Mouse (Mus musculus) kidney, postnatal 0 days (tissue): ENCODE data around the gene Nkapl. TPM values are rescaled to one million over a fixed set of nuclear protein-coding genes. Genes with fewer than 3 reads are reported as not detected.
"Not testable (repeated sequence)": the region's sequence is repeated elsewhere in the genome, so short reads cannot be mapped to it uniquely, and the experiment has no call there.

Experiments used
- ATAC-seq: fragments of 200-750 bp; cut with Nextera tagmentation; replicated peaks from 2 replicates; pipeline ENCODE4 v1.8.0; 2017; ENCODE audit warnings: low read depth, moderate number of reproducible peaks, moderate TSS enrichment, moderate library complexity; ENCODE audit not compliant: low FRiP score
- DNase-seq: peaks from one replicate; pipeline ENCODE4 v3.0.0-alpha.2; 2016; ENCODE audit warnings: low spot score
- H3K27ac ChIP-seq: fragments of 300-500 bp; sonication (generic); 2 replicates; pipeline ENCODE4 v1.5.1; 2014; ENCODE audit warnings: mild to moderate bottlenecking
- H3K27me3 ChIP-seq: fragments of 300-500 bp; sonication (generic); 2 replicates; pipeline ENCODE4 v1.6.1; 2014; ENCODE audit warnings: low read length, mixed read lengths; ENCODE audit not compliant: insufficient read depth
- H3K36me3 ChIP-seq: fragments of 300-500 bp; sonication (generic); 2 replicates; pipeline ENCODE4 v1.6.1; 2014; ENCODE audit warnings: low read length, mixed read lengths; ENCODE audit not compliant: insufficient read depth
- H3K4me1 ChIP-seq: fragments of 300-500 bp; sonication (generic); replicated peaks from 2 replicates; pipeline ENCODE4 v1.6.1; 2014; ENCODE audit warnings: antibody characterized with exemption, low read length, mixed read lengths; ENCODE audit not compliant: insufficient read depth
- H3K4me2 ChIP-seq: fragments of 300-500 bp; sonication (generic); 2 replicates; pipeline ENCODE4 v1.6.1; 2014; ENCODE audit warnings: mild to moderate bottlenecking, low read length, moderate library complexity, mixed read lengths
- H3K4me3 ChIP-seq: fragments of 300-500 bp; sonication (generic); replicated peaks from 2 replicates; pipeline ENCODE4 v1.5.1; 2014; ENCODE audit warnings: low read depth, low read length
- H3K9ac ChIP-seq: fragments of 300-500 bp; sonication (generic); 2 replicates; pipeline ENCODE4 v1.6.1; 2014; ENCODE audit warnings: low read depth, low read length
- H3K9me3 ChIP-seq: fragments of 300-500 bp; sonication (generic); replicated peaks from 2 replicates; pipeline ENCODE4 v1.6.1; 2016; ENCODE audit warnings: low read length, inconsistent platforms, mixed read lengths
- CTCF ChIP-seq: IDR thresholded peaks from 2 replicates; pipeline ENCODE4 v1.5.1; 2016; ENCODE audit warnings: antibody characterized with exemption, low read depth, mild to moderate bottlenecking, moderate library complexity
- WGBS: fragments of 180-500 bp; shearing (Covaris S2); extraction: QIAGEN DNeasy Blood & Tissue Kit; methylation state at CpG from one replicate; pipeline ENCODE4 v1.1.7; 2014; 5-methylcytosine and 5-hydroxymethylcytosine counted together
- polyA plus RNA-seq: library from polyadenylated mRNA; unstranded; fragments of >200 nt; fragmentation: Nextera tagmentation; extraction: Ambion mirVana; gene quantifications from 2 replicates; pipeline ENCODE4 v1.2.1, GENCODE M21; 2015

Nkapl gene
- 3.4 and 3.7 TPM in 2 replicates for polyA plus RNA-seq

GRCm38 (mm10) chr13:21468061-21469019 is at the start of gene Nkapl:
Gene Nkapl, minus strand, starts transcription at chr13:21468509.
- DNase-seq (peak; percentile 89), ATAC-seq (peak; percentile 96)
- peak within 1 kb of the TSS; percentile 55 for H3K4me3 ChIP-seq
- H3K36me3 ChIP-seq, result no peaks in the 10 kb centered on the region
- peak within 1 kb of the TSS; percentile 85 for H3K4me2 ChIP-seq
- H3K27ac ChIP-seq, result no peak within 1 kb of the TSS
- peak within 1 kb of the TSS; percentile 55 for H3K9ac ChIP-seq
- no peaks in the 10 kb centered on the region for H3K27me3 ChIP-seq
- no peaks in the 10 kb centered on the region for H3K4me1 ChIP-seq
- no peaks in the 10 kb centered on the region for H3K9me3 ChIP-seq
- TF ChIP-seq CTCF, result no peak
- under 1% methylated on average over 54 of the region's 54 CpGs for WGBS

GRCm38 (mm10) chr13:21506221-21506649 is 37.9 kb upstream of the Nkapl start:
- Histone ChIP-seq H3K9me3 (no peaks in the 10 kb centered on the region), H3K27ac (peak overlapping the region; percentile 81), H3K27me3 (no peaks in the 10 kb centered on the region), H3K4me3 (peak overlapping the region; percentile 66), H3K4me2 (peak overlapping the region; percentile 55), H3K36me3 (no peaks in the 10 kb centered on the region), H3K4me1 (no peaks in the 10 kb centered on the region), H3K9ac (peak overlapping the region; percentile 65)
- 1% methylated on average over 21 of the region's 21 CpGs for WGBS
- ATAC-seq, result peak; percentile 99
- TF ChIP-seq CTCF, result no peak
- peak; percentile 94 for DNase-seq

GRCm38 (mm10) chr13:21502296-21502695 is 34.0 kb upstream of the Nkapl start:
- DNase-seq, result no peak
- Histone ChIP-seq H3K9me3 (no peaks in the 10 kb centered on the region), H3K4me3 (no peak overlapping the region), H3K27me3 (no peaks in the 10 kb centered on the region), H3K4me1 (no peaks in the 10 kb centered on the region), H3K27ac (no peak overlapping the region), H3K4me2 (no peak overlapping the region), H3K36me3 (no peaks in the 10 kb centered on the region), H3K9ac (no peak overlapping the region)
- WGBS, result 85% methylated on average over 5 of the region's 5 CpGs
- no peak for TF ChIP-seq CTCF
- no peak for ATAC-seq

DNA sequence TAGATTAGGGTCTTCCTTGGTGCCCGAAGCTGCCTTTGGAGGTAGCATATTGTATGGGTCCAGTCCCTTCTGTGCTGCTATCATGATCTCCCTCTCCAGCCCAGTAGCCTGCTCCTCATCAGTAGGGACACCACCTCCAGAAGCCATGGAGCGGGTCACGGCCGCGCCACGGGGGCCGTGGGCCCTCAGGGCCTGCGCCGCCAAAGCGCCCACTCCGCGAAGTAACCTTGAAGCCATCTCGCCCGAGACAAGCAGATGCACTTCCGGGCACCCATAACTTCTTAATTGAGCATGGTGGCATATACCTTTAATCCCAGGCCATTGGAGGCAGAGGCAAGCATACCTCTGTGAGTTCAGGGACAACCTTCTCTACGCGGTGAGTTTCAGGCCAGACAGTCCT is 32.9 kb upstream of the Nkapl start, which contains the start of gene Gm11273:
Gene Gm11273 (minus strand): TSS at position 237 of the 400 bp plus-strand sequence.
- H3K27me3 ChIP-seq, H3K4me2 ChIP-seq, H3K9ac ChIP-seq, H3K4me1 ChIP-seq, H3K27ac ChIP-seq, H3K9me3 ChIP-seq, H3K36me3 ChIP-seq, ATAC-seq, DNase-seq, H3K4me3 ChIP-seq: not testable (repeated sequence)
- WGBS, result 89% methylated on average over 15 of the region's 17 CpGs

DNA sequence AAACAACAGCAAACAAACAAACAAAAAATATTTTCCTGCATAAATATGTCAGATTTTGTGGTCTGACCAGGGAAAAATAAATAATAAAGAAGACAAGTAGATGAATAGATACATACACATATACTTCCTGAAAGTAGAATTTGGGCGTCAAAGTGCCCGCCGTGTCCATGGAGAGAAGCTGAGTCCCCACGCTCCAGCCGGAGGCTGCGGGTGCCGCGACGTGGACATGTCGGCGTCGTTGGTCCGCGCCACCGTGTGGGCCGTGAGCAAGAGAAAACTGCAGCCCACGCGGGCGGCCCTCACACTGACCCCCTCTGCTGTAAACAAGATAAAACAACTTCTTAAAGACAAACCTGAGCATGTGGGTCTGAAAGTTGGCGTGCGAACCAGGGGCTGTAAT is 26.8 kb upstream of the Nkapl start, which contains the start of gene AK157302:
Gene AK157302 (plus strand): TSS at position 144 of the 400 bp plus-strand sequence.
- H3K9me3 ChIP-seq, result no peaks in the 10 kb centered on the region
- H3K27ac ChIP-seq, result no peak within 1 kb of the TSS
- TF ChIP-seq CTCF, result no peak
- H3K9ac ChIP-seq, result no peak within 1 kb of the TSS
- H3K4me3 ChIP-seq, result no peak within 1 kb of the TSS
- 93% methylated on average over 21 of the region's 21 CpGs for WGBS
- no peak within 1 kb of the TSS for H3K4me2 ChIP-seq
- ATAC-seq (no peak), DNase-seq (no peak)
- no peaks in the 10 kb centered on the region for H3K4me1 ChIP-seq
- H3K27me3 ChIP-seq, result no peaks in the 10 kb centered on the region
- no peaks in the 10 kb centered on the region for H3K36me3 ChIP-seq

DNA sequence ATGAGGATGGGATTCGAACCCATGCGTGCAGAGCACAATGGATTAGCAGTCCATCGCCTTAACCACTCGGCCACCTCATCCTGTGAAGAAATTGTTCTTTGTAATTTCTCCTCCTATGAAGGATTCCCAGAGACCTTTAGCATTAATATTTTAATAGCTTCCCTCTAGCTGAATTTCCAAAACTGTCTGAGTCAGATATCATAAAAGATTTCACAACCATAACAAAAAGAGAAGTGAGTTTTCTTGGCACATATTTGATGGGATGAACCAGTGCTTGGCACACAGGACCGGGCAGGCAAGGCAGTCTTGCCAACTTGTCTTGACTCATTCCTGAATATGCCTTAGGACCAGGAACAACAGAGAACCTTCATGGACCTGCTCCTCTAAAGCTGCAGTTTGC is 24.5 kb upstream of the Nkapl start:
- Histone ChIP-seq H3K27ac (no peak overlapping the region), H3K4me3 (no peak overlapping the region), H3K4me1 (no peaks in the 10 kb centered on the region), H3K9ac (no peak overlapping the region), H3K36me3 (no peaks in the 10 kb centered on the region), H3K4me2 (no peak overlapping the region), H3K27me3 (no peaks in the 10 kb centered on the region), H3K9me3 (no peaks in the 10 kb centered on the region)
- WGBS, result 93% methylated on average over 5 of the region's 5 CpGs
- ATAC-seq, result no peak
- no peak for TF ChIP-seq CTCF
- no peak for DNase-seq
